Mouse (Mus musculus) thymus, postnatal 36 days (tissue): ENCODE data around the gene Adamts6.

ENCODE experiments used
- DNase-seq, 2 experiments: peaks; one replicate each; pipeline ENCODE4 v3.0.0; 2022; ENCODE audit warnings: mixed read lengths in 2 of 2

Gene Adamts6

DNA sequence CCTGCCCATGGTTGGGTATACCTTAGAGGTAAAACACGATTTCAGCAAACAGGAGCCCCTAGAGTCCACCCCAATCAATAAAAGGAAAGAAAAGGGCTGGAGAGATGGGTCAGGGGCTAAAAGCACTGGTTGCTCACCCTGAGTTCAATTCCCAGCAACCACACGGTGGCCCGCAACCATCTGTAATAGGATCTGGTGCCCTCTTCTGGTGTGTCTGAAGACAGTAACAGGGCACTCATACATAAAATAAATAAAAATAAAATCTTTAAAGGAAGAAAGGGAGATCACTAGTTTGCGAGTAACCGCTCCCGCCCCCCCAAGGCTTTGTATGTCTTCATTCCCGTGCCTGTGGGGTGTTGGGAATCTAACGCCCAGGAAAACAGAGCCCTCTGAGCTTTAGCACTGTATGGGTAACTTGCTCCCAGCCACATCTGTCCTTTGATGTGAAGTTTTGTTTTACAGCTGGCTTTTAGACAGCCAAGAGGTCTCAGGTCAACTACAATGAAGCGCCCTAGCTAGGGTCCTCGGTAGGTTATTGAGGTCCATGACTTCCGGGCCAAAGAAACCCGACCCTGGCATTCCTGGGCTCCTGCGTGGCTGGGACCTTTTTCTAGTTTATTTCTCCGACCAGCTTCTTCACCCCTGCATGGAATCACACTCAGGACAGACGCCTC, 230.1 kb downstream of the Adamts6 start:
- DNase-seq = no peak

DNA sequence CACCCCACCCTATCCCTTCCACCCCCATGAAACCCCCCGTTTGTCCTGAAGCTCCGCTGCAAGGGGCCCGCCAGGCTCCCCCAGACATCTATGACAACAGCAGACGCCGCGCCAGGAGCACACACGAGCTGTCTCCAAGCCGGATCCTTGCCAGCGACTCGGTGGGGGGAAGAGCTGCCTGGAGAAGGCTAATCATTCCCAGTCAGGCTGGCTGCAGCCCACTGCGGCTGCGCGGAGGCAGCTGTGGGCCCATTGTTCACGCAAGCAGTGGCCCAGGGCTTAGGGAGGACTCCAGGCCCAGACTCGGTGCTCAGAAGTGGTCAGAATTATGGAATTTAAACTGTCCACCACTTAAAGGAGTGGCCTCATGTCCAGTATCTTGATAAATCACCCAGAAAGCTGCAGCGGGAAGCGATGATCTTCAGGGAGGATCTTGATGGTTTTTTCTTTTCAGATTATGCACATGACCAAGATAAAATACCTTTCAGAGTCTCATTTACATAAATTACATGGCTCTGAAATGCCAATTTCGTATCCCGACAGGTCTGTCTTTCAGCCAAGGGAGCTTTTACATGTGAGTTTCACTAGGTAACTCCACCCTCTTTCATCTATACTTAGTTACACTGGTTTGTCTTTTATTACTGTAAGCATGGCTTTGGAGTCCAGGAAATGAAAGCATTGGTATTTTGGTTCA, 230.8 kb downstream of the Adamts6 start:
- no peak for DNase-seq

DNA sequence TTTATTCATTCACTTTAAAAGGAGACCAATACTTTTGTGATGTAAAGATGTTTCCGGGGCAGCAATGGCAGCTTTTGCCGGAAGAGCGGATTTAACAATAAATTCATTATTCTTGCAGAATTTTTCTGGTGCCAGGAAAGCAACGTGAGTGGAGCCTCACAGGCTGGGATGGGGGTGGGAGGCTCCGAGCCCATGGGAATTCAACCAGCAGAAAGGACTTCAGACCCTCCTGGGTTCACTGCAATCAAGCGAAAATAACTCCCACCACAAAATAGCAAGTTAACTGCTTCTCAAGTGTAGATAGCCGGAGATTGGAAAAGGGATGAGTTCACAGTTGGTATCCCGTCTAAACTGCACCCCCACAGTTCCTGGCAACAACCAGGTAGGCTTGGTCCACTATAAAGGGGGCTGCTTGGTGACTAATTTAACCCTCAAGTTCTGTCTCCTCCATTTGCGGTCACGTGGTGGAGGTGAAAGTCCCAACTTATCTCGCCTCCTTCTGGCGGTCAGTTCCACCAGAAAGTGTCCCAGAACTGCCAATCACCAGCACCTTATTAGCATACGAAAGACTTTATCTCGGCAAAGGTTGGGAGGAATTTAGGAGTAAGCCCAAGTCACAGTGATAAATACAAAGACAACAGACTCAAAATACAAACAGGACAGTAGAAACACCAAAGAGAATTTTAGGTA, 231.5 kb downstream of the Adamts6 start:
- DNase-seq = no peak

DNA sequence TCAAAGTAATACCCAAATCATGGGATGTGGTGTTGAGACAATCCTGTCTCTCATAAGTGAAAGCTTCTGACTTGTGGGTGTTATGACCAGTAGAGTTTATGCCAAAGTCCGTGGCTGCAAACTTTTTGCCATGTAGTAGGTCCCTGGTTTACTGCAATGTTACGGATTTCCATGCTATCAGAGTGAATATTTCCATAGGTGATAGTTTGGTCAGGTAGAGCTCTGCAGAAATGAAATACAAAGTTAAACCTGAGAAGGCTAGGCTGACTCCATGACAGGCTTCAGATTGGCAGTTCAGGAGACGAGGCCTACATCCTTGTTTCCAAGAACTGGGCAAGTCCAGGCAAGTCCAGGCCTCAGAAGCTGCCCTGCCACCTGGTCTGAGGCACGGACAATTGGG, 232.3 kb downstream of the Adamts6 start:
- no peak for DNase-seq

DNA sequence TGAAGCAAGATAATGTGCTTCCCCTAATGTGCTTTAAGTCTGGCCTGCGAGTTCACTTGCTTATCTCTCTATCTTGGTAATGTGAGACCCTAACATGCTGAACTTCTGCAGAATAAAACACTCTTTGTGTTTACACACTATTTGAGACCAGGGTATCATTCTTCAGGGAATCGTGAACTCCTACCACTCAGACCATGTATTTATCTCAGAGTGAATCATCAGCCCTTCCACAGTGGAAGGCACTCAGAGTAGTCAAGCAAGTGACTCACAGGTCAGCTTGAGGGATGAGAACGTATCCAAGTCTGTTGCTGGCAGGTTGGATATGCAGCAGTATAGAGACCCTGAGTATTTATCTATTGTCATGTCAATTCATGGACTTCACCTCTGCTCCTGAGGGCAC, 232.8 kb downstream of the Adamts6 start:
- no peak for DNase-seq

DNA sequence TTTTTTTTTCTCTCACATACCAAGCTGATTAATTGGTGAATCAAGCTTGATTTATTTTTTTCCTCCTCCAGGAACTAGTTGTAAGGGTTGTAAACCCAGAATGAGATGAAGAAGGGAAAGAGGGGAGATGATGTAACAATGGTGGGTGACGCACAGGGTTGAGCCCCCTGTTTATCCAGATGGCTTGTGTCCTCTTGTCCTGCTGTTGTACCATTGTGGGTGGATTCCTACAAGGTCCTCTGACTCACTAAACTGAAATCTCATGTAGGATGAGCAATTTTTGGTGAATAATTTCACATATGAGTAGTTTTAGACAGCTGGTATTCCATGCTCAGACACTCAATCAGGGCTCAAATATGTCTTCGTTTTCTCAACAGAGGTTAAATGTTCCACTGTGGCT, 233.9 kb downstream of the Adamts6 start:
- DNase-seq = no peak

DNA sequence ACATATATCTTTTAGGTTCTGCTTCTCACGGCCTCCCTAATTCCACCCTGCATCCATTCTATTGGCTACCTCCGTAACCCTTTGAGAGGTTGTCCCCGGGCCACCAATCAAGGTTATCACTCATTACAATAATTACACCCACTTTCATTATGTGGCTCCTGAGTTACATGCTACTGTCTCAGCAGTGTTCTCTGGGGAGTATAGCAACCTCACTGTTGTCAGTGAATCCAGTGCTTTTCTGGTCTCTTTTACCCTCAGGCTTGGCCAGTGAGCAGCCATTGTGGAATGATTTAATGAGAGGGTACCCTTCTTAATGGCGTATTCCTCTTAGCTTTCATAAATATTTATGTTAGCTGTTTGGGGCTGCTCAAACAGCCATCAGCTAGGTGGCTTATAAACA, 238.0 kb downstream of the Adamts6 start:
- no peak for DNase-seq

DNA sequence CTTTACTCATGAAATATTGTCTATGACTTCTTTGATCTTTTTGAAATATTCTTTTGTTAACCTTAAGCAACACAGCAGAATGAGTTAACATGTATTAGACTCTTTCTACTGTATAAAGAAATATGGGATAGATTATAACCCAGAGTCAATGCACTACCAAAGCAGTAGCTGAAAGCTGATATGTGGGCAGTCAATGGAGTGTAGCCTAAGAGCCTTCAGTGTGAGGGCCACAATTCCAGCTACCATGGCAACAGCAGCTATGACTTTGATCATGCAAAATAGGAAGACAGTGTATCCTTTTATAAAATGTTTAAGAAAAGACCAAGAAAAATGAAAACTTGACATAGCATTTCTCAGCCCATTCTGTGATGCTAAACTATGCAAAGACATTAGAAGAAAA, 241.6 kb downstream of the Adamts6 start:
- no peak for DNase-seq

DNA sequence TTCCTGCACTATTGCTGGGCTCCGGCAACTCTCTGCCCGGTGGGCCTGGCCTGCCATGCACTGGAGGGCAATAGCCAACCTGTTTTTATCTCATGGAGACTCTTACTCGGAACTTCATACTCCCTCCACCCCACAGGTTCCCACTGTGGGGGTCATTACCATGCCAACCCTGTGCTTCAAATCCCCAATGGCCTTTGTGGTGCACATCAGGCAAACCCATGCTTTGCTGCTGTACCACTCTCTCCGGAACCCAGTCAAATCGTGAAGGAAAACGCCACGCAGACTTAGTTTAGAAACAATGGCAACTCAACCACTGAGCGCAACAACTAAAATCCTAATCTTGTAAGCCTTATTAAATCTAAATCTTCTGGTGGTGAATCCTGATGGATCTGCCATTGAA, 244.2 kb downstream of the Adamts6 start:
- DNase-seq = no peak

DNA sequence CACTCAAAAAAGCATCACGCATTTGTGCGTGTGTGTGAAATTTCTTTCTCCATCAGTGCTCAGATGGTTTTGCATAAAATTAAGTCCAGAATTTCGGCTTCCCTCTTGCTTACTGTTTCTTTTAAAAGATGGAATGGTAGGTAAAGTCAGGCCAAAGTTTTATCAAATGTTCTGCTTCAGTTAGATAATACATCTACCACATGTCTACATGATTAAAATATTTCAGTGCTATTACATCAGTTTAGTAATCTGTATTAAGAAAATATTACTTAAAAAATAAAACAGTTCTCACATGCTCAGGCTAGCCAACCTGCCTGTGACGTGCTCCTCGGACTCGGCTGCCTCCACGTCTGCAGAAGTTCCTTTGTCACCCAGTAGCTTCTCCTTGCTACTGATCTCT, 245.1 kb downstream of the Adamts6 start:
- DNase-seq = no peak

DNA sequence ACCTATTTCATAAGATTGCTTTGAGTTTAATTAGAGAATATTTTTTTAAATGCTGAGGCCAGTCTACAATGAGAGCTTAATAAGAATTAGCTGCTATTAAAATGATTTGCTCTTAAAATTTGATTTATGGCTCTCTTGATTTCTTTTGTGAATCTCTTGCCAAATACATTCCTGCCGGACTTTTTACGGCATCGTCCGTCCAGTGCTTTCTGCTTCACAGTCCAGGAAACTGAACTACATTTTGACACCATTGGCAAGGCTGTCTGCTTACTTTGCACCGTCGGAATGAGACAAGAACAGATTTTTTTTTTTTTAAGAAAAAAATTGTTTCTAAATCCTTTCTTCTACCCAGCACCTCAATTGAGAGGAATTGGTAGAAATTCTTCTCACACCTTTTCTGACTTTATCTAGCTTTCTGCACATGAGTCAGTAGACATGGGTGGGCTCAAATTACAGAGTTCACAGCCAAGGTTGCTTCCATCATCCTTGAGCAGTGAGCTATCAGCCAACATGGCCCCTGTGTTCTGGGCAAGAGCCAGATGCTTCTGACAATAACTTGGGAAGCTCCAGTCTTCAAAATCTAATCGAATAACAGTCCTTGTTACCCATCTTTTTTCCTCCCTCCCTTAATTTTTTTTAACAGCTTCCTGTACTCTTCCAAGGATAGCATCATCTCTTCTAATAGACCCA, 246.3 kb downstream of the Adamts6 start:
- no peak for DNase-seq

DNA sequence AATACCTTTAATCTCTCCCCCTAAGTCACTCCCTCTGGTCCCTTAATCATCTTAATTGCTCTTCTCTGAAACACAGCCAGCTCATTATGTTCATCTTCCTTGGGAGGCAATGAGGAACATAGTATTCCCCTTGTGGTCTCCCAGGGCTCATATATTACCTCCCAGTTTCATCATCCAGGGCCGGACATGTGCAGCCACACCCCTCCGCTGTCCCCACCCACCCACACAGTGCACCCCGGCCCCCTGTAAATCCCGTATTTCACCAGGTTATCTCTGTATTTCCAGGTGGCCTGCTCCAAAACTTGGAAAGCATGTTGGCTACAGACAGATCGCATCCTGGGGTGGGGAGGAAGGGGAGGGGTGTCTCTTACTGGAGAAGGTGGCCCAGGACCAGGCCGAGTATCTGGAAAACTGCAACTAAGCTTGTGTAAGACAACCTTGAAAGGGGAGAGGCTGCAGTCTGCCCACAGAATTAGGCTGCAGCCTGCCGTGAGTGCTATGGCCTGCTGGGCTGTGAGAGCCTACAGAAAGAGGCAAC, 253.3 kb downstream of the Adamts6 start:
- DNase-seq = no peak

DNA sequence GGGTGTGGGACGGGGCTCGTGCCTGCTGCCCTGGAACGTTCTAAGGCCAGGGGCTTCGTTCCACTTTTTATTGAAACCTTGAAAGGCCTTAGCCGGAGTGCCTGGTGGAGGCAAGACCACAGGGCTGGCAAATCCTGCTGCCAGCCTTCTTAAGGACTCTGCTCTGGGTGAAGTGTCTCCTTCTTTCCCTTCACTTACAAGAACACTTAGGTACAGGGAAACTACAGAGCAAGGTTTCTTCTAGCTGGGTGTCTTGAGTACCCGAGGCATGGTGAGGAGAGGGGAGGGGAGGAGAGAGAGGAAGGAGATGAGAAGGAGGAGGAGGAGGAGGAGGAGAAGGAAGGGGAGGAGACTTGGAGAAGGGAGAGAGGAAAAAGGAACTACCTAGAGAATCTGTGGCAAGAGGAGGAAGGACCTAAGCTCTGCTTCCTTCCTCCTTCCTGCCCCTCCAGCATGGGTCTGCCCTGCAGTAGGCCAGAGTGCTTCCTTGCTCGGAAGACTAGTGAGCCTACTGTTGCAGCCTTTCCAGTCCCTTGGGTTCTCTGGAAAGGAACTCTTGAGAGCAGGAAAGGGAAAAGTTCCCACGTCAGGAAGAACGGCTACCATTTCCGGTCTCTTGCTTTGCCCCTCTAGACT, 254.6 kb downstream of the Adamts6 start:
- DNase-seq = no peak

DNA sequence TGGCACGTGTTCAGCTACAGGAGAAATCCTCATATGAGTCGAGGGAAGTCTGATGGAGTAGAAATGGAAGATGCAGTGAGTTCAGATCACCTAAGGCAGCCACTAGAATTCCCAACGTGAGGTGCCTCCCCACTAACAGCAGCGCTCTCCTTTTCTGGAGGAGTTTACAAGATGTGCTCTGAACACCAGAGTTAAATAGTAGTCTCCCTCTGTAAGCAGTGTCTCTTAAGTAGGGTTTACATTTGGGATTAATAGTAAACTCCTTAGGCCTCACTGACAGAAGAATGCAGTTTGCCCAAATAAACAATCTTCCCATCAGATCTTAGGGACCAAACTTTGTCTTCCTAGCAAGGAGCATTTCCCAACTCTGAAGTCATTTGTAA, 255.1 kb downstream of the Adamts6 start:
- no peak for DNase-seq
